Mouse (Mus musculus): ENCODE results near the gene Gm44503. TPM values are rescaled to one million over a fixed set of nuclear protein-coding genes. Genes with fewer than 3 reads are reported as not detected.

Gene Gm44503
- polyA plus RNA-seq, 1 experiment from 2014 or later: not detected

DNA sequence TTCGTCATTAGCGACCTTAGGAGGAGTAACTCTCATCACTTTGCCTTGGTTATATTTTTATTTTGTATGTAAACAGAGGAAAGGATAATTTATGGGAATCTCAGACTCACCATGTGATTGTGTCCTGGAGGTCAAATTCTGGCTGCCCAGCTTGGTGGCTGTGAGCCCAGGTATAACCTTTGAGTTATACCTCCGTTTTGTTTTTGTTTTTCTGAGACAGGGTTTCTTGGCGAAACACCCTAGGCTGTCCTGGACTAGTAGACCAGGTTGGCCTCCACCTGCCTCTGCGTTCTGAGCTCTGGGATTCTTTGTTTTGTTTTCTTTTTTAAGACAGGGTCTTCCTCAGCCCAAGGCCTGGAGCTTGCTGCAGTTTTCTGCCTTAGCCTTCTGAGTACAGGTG lies 30.1 kb downstream of the Gm44503 start:
- no peak for ATAC-seq
- Histone ChIP-seq H3K27ac (ENCODE audit: low read depth, low read length) (no peak overlapping the region), H3K27me3 (replicated peaks; ENCODE audit: control insufficient read depth, insufficient read depth, low read length) (no peaks in the 10 kb centered on the region), H3K4me3 (ENCODE audit: low read length) (no peak overlapping the region), H3K9me3 (ENCODE audit: control insufficient read depth, low read length) (no peaks in the 10 kb centered on the region), H3K4me1 (ENCODE audit: control insufficient read depth, insufficient read depth, low read depth, low read length) (peaks cover 17% of the 10 kb centered on the region), H3K9ac (ENCODE audit: low read depth, low read length) (no peak overlapping the region), H3K36me3 (ENCODE audit: control insufficient read depth, insufficient read depth, low read length) (no peaks in the 10 kb centered on the region), H3K4me2 (ENCODE audit: low read length) (no peak overlapping the region)
- WGBS: 85% methylated on average over 5 of the region's 5 CpGs

DNA sequence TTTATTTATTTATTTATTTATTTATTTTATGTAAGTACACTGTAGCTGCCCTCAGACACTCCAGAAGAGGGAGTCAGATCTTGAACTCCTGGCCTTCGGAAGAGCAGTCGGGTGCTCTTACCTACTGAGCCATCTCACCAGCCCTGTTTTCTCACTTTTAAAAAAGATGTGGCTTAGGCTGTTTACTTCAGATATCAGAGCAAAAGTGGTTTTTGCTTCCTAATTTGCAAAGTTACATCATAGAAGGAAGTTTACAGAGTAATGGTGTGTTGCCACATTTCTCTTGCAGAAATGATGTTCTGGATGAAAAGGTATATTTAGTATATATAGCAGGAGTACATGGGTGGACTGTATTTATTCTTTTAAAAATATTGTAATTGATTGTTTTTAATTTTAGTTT lies 32.8 kb downstream of the Gm44503 start:
- H3K4me1 ChIP-seq (ENCODE audit: control insufficient read depth, insufficient read depth, low read depth, low read length): peaks cover 5% of the 10 kb centered on the region
- H3K27ac ChIP-seq (ENCODE audit: low read depth, low read length): no peak overlapping the region
- H3K9me3 ChIP-seq (ENCODE audit: control insufficient read depth, low read length): no peaks in the 10 kb centered on the region
- H3K36me3 ChIP-seq (ENCODE audit: control insufficient read depth, insufficient read depth, low read length): no peaks in the 10 kb centered on the region
- H3K27me3 ChIP-seq (replicated peaks; ENCODE audit: control insufficient read depth, insufficient read depth, low read length): no peaks in the 10 kb centered on the region
- no peak for ATAC-seq
- no peak overlapping the region for H3K4me2 ChIP-seq (ENCODE audit: low read length)
- no peak overlapping the region for H3K9ac ChIP-seq (ENCODE audit: low read depth, low read length)
- 96% methylated on average over 2 of the region's 2 CpGs for WGBS
- no peak overlapping the region for H3K4me3 ChIP-seq (ENCODE audit: low read length)

GRCm38 (mm10) chr9:72992576-72992975 lies 33.9 kb downstream of the Gm44503 start:
- Histone ChIP-seq H3K27ac (ENCODE audit: low read depth, low read length) (no peak overlapping the region), H3K9ac (ENCODE audit: low read depth, low read length) (no peak overlapping the region), H3K4me3 (ENCODE audit: low read length) (no peak overlapping the region), H3K27me3 (replicated peaks; ENCODE audit: control insufficient read depth, insufficient read depth, low read length) (no peaks in the 10 kb centered on the region), H3K4me2 (ENCODE audit: low read length) (no peak overlapping the region), H3K9me3 (ENCODE audit: control insufficient read depth, low read length) (no peaks in the 10 kb centered on the region), H3K36me3 (ENCODE audit: control insufficient read depth, insufficient read depth, low read length) (no peaks in the 10 kb centered on the region), H3K4me1 (ENCODE audit: control insufficient read depth, insufficient read depth, low read depth, low read length) (no peaks in the 10 kb centered on the region)
- WGBS: 91% methylated on average over 5 of the region's 5 CpGs
- ATAC-seq: no peak

GRCm38 (mm10) chr9:72996167-72996566 lies 37.5 kb downstream of the Gm44503 start:
- Histone ChIP-seq H3K9ac (ENCODE audit: low read depth, low read length) (no peak overlapping the region), H3K4me2 (ENCODE audit: low read length) (no peak overlapping the region), H3K9me3 (ENCODE audit: control insufficient read depth, low read length) (no peaks in the 10 kb centered on the region), H3K4me1 (ENCODE audit: control insufficient read depth, insufficient read depth, low read depth, low read length) (no peaks in the 10 kb centered on the region), H3K27me3 (replicated peaks; ENCODE audit: control insufficient read depth, insufficient read depth, low read length) (no peaks in the 10 kb centered on the region), H3K36me3 (ENCODE audit: control insufficient read depth, insufficient read depth, low read length) (peaks cover 5% of the 10 kb centered on the region), H3K27ac (ENCODE audit: low read depth, low read length) (no peak overlapping the region), H3K4me3 (ENCODE audit: low read length) (no peak overlapping the region)
- no peak for ATAC-seq

DNA sequence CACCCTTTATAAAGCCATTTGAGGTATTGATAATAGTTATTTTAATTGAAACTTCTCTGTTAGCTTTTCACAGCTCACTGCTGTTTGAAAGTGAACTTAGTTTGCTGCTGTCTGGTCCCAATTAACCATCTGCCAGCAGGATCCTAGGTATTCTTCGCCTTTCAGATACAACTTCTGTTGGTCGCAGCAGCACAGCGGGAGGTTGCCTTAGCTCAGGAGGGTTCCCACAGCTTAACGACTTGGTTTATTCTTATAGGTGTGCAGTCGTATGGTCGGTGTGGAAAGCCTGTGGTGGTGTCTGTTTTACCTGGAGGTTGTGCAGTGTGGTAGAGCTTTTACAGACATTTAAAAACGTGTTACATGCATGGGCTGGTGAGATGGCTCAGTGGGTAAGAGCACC lies 38.2 kb downstream of the Gm44503 start:
- peaks cover 7% of the 10 kb centered on the region for H3K36me3 ChIP-seq (ENCODE audit: control insufficient read depth, insufficient read depth, low read length)
- no peaks in the 10 kb centered on the region for H3K9me3 ChIP-seq (ENCODE audit: control insufficient read depth, low read length)
- no peak overlapping the region for H3K4me3 ChIP-seq (ENCODE audit: low read length)
- no peak overlapping the region for H3K4me2 ChIP-seq (ENCODE audit: low read length)
- H3K9ac ChIP-seq (ENCODE audit: low read depth, low read length): no peak overlapping the region
- H3K4me1 ChIP-seq (ENCODE audit: control insufficient read depth, insufficient read depth, low read depth, low read length): no peaks in the 10 kb centered on the region
- ATAC-seq: no peak
- no peaks in the 10 kb centered on the region for H3K27me3 ChIP-seq (replicated peaks; ENCODE audit: control insufficient read depth, insufficient read depth, low read length)
- no peak overlapping the region for H3K27ac ChIP-seq (ENCODE audit: low read depth, low read length)
- 61% methylated on average over 7 of the region's 7 CpGs for WGBS

DNA sequence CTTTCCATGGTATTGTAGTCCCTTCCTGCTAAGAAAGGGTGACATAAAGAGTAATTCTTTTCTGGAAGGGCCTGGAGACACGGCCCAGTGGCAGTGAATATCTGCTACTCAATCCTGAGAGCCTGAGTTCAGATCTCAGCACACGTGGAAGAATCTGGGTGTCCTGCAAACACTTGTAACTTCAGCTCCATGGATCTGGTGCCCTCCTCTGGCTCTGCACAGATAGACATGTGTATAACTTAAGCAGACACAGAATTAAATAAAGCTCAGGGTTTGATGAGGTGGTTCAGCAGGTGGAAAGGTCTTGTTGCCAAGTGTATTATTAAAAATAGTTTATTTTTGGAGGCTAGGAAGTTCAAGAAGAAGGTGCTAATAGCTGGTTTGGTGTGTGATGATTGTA lies 41.8 kb downstream of the Gm44503 start:
- no peak for ATAC-seq
- no peak overlapping the region for H3K9ac ChIP-seq (ENCODE audit: low read depth, low read length)

DNA sequence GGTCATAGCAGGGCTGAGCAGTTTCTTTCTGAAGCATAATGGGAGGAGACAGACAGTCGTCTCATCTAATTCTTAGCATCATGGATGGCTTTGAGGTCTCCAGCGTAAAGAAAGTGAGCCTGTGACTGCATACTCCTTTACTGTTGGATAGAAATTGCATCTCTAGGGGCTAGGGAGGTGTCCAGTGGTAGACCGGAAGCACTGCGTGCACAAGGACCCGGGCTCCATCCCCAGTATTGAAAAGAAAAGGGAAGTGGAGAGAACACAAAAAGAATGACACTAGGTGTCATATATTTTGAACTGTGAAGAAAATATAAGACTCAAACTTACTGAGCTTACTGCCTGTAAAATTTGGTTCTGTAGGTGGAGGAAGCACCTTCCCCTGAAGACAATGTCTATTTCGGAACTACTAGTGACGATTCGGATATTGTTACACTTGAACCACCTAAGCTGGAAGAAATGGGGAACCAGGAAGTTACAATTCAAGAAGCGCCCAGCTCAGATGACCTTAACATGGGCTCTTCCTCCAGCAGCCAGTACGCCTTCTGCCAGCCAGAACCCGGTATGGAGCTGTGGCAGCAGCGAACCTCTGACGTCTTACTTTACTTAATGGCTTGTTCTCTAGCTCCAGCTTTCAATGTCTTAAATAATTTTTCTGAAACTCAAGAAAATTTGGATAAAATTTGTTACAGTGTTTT lies 42.8 kb downstream of the Gm44503 start:
- Histone ChIP-seq H3K4me2 (ENCODE audit: low read length) (no peak overlapping the region), H3K27me3 (replicated peaks; ENCODE audit: control insufficient read depth, insufficient read depth, low read length) (no peaks in the 10 kb centered on the region), H3K36me3 (ENCODE audit: control insufficient read depth, insufficient read depth, low read length) (peaks cover 22% of the 10 kb centered on the region), H3K4me1 (ENCODE audit: control insufficient read depth, insufficient read depth, low read depth, low read length) (no peaks in the 10 kb centered on the region), H3K9me3 (ENCODE audit: control insufficient read depth, low read length) (no peaks in the 10 kb centered on the region), H3K27ac (ENCODE audit: low read depth, low read length) (no peak overlapping the region), H3K4me3 (ENCODE audit: low read length) (no peak overlapping the region), H3K9ac (ENCODE audit: low read depth, low read length) (no peak overlapping the region)
- no peak for ATAC-seq
- WGBS: 90% methylated on average over 13 of the region's 13 CpGs

More for the DNA sequence above, 41.8 kb downstream of the Gm44503 start:
- H3K9me3 ChIP-seq (ENCODE audit: control insufficient read depth, low read length): no peaks in the 10 kb centered on the region
- H3K4me3 ChIP-seq (ENCODE audit: low read length): no peak overlapping the region
- H3K27me3 ChIP-seq (replicated peaks; ENCODE audit: control insufficient read depth, insufficient read depth, low read length): no peaks in the 10 kb centered on the region
- H3K36me3 ChIP-seq (ENCODE audit: control insufficient read depth, insufficient read depth, low read length): peaks cover 16% of the 10 kb centered on the region
- no peak overlapping the region for H3K4me2 ChIP-seq (ENCODE audit: low read length)
- 74% methylated on average over 2 of the region's 2 CpGs for WGBS
- no peak overlapping the region for H3K27ac ChIP-seq (ENCODE audit: low read depth, low read length)
- no peaks in the 10 kb centered on the region for H3K4me1 ChIP-seq (ENCODE audit: control insufficient read depth, insufficient read depth, low read depth, low read length)

GRCm38 (mm10) chr9:73002177-73002576 lies 43.5 kb downstream of the Gm44503 start:
- 60% methylated on average over 3 of the region's 3 CpGs for WGBS

DNA sequence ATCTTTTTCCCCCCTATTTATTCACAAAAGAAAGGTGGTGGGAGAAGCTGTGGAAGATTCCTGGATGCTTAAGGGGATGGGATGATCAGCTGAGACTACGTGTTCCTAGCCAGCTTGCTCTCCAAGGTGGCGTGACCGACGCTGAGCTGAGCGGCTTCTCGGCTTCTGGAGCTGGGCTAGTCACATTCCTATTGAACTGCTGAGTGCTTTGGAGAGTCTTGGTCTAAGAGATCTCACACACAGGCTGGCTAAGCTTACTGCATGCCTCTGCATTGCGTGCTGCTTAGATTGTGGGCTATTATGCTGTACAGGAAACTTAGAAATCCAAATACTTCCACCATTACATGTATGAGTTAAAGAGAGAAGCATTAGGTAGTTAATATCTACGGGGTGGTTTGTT lies 45.4 kb downstream of the Gm44503 start:
- no peaks in the 10 kb centered on the region for H3K9me3 ChIP-seq (ENCODE audit: control insufficient read depth, low read length)
- no peaks in the 10 kb centered on the region for H3K4me1 ChIP-seq (ENCODE audit: control insufficient read depth, insufficient read depth, low read depth, low read length)
- H3K9ac ChIP-seq (ENCODE audit: low read depth, low read length): no peak overlapping the region
- no peak overlapping the region for H3K27ac ChIP-seq (ENCODE audit: low read depth, low read length)
- H3K4me3 ChIP-seq (ENCODE audit: low read length): no peak overlapping the region
- no peak overlapping the region for H3K4me2 ChIP-seq (ENCODE audit: low read length)
- H3K27me3 ChIP-seq (replicated peaks; ENCODE audit: control insufficient read depth, insufficient read depth, low read length): no peaks in the 10 kb centered on the region
- no peak for ATAC-seq
- WGBS: 90% methylated on average over 8 of the region's 8 CpGs
- peaks cover 27% of the 10 kb centered on the region for H3K36me3 ChIP-seq (ENCODE audit: control insufficient read depth, insufficient read depth, low read length)

More at GRCm38 (mm10) chr9:73002177-73002576, 43.5 kb downstream of the Gm44503 start:
- Histone ChIP-seq H3K4me1 (ENCODE audit: control insufficient read depth, insufficient read depth, low read depth, low read length) (no peaks in the 10 kb centered on the region), H3K27ac (ENCODE audit: low read depth, low read length) (no peak overlapping the region), H3K36me3 (ENCODE audit: control insufficient read depth, insufficient read depth, low read length) (peaks cover 25% of the 10 kb centered on the region), H3K4me3 (ENCODE audit: low read length) (no peak overlapping the region), H3K9ac (ENCODE audit: low read depth, low read length) (no peak overlapping the region), H3K27me3 (replicated peaks; ENCODE audit: control insufficient read depth, insufficient read depth, low read length) (no peaks in the 10 kb centered on the region), H3K4me2 (ENCODE audit: low read length) (no peak overlapping the region), H3K9me3 (ENCODE audit: control insufficient read depth, low read length) (no peaks in the 10 kb centered on the region)
- no peak for ATAC-seq
